19 mouse cellular contexts compared by ENCODE assay signal in genomic region chr9:49665361-49665760, GRCm38 (mm10).
A peak's percentile ranks its signal among the peaks of the same experiment; 100 is the strongest.
DNase-seq lines count a peak whose midpoint lies in the region; ATAC-seq and TF ChIP-seq lines count a peak whose summit lies in the region.
"Had no signal": no experiment of that assay in that cellular context is flagged by ENCODE, and none has a peak within 500 bp of the region (broad histone marks: within the 10 kb centered on the region; RNA-seq: fewer than 3 reads in every experiment).

No protein-coding gene starts in this region.

- 0 out of 2 replicates have a peak, but pooled peaks cover 3% of the 10 kb centered on the region for H3K36me3 ChIP-seq in hindbrain, embryonic 13.5 days
- no peaks in the 10 kb centered on the region for H3K36me3 ChIP-seq in hindbrain, embryonic 16.5 days (ENCODE audit: control insufficient read depth, insufficient read depth, low read length)
- 0 out of 2 replicates have a peak, but pooled peaks cover 9% of the 10 kb centered on the region for H3K36me3 ChIP-seq in midbrain, embryonic 13.5 days
- H3K36me3 ChIP-seq in midbrain, embryonic 14.5 days (ENCODE audit: control insufficient read depth, insufficient read depth, low read length): no peaks in the 10 kb centered on the region; the same call in 1 of the 2 replicates
- no peaks in the 10 kb centered on the region for H3K36me3 ChIP-seq in hindbrain, postnatal 0 days (ENCODE audit: insufficient read depth, low read length)
- H3K36me3 ChIP-seq: limb, embryonic 10.5 days; lung, embryonic 15.5 days had no signal

- DNase-seq in midbrain, embryonic 14.5 days: no peak
- peak; percentile 25 for DNase-seq in hindbrain, postnatal 0 days (ENCODE audit: low spot score)
- peak; percentile 36 for DNase-seq in retina, postnatal 1 day
- no peak for DNase-seq in frontal cortex, postnatal 36 days (ENCODE audit: low spot score in 2 of 2)
- DNase-seq: adrenal gland, adult 8-10 months; cerebellum, postnatal 10 days; gastrocnemius, postnatal 36 days; kidney, adult 2 months; right cerebral cortex, adult 18-20 months had no signal

- peak overlapping the region; percentile 67; the same call in 1 of the 2 replicates for H3K27ac ChIP-seq in hindbrain, embryonic 13.5 days
- no peak overlapping the region; the same call in 1 of the 2 replicates for H3K27ac ChIP-seq in hindbrain, embryonic 16.5 days (ENCODE audit: low read depth, low read length)
- H3K27ac ChIP-seq in midbrain, embryonic 13.5 days: peak overlapping the region; percentile 30; the same call in 1 of the 2 replicates
- H3K27ac ChIP-seq in midbrain, embryonic 14.5 days (replicated peaks; ENCODE audit: low read depth, low read length): no peak overlapping the region
- no peak overlapping the region for H3K27ac ChIP-seq in hindbrain, postnatal 0 days
- H3K27ac ChIP-seq: heart, embryonic 13.5 days; limb, embryonic 10.5 days; lung, embryonic 15.5 days; neural tube, embryonic 12.5 days had no signal

- no peaks in the 10 kb centered on the region for H3K9me3 ChIP-seq in hindbrain, embryonic 13.5 days
- no peaks in the 10 kb centered on the region for H3K9me3 ChIP-seq in hindbrain, embryonic 16.5 days (ENCODE audit: control insufficient read depth, low read length)
- no peaks in the 10 kb centered on the region for H3K9me3 ChIP-seq in midbrain, embryonic 13.5 days
- peaks cover 4% of the 10 kb centered on the region; the same call in 1 of the 2 replicates for H3K9me3 ChIP-seq in midbrain, embryonic 14.5 days (ENCODE audit: control insufficient read depth, low read length)
- no peaks in the 10 kb centered on the region for H3K9me3 ChIP-seq in hindbrain, postnatal 0 days (ENCODE audit: low read length)
- H3K9me3 ChIP-seq: limb, embryonic 10.5 days; lung, embryonic 15.5 days; neural tube, embryonic 12.5 days had no signal

- ATAC-seq in hindbrain, embryonic 13.5 days (ENCODE audit: low FRiP score): 0 out of 2 replicates have a peak, but pooled peaks have one; percentile 17
- ATAC-seq in hindbrain, embryonic 16.5 days: no peak
- ATAC-seq in midbrain, embryonic 13.5 days: no peak
- ATAC-seq in midbrain, embryonic 14.5 days (ENCODE audit: low FRiP score, low TSS enrichment): no peak
- ATAC-seq in hindbrain, postnatal 0 days: no peak
- ATAC-seq: forebrain, embryonic 14.5 days had no signal

- no peak overlapping the region for H3K4me3 ChIP-seq in hindbrain, embryonic 13.5 days
- H3K4me3 ChIP-seq in hindbrain, embryonic 16.5 days (ENCODE audit: low read length): no peak overlapping the region
- no peak overlapping the region for H3K4me3 ChIP-seq in midbrain, embryonic 13.5 days (replicated peaks)
- H3K4me3 ChIP-seq in midbrain, embryonic 14.5 days (replicated peaks; ENCODE audit: low read depth, low read length): no peak overlapping the region
- no peak overlapping the region for H3K4me3 ChIP-seq in hindbrain, postnatal 0 days (ENCODE audit: low read length)
- H3K4me3 ChIP-seq: erythroblast, embryonic 14.5 days; heart, embryonic 13.5 days; limb, embryonic 10.5 days; lung, embryonic 15.5 days; neural tube, embryonic 12.5 days had no signal

- 29% methylated on average over 5 of the region's 5 CpGs for WGBS in hindbrain, embryonic 13.5 days
- WGBS in hindbrain, embryonic 16.5 days: 24% methylated on average over 5 of the region's 5 CpGs
- 70% methylated on average over 5 of the region's 5 CpGs for WGBS in midbrain, embryonic 13.5 days
- WGBS in midbrain, embryonic 14.5 days: 67% methylated on average over 5 of the region's 5 CpGs
- WGBS in hindbrain, postnatal 0 days: 37% methylated on average over 5 of the region's 5 CpGs

- H3K4me2 ChIP-seq in hindbrain, embryonic 13.5 days: no peak overlapping the region
- H3K4me2 ChIP-seq in hindbrain, embryonic 16.5 days (ENCODE audit: low read length): no peak overlapping the region
- no peak overlapping the region for H3K4me2 ChIP-seq in midbrain, embryonic 13.5 days (replicated peaks)
- H3K4me2 ChIP-seq in midbrain, embryonic 14.5 days (ENCODE audit: low read length): no peak overlapping the region
- H3K4me2 ChIP-seq in hindbrain, postnatal 0 days (ENCODE audit: low read depth, low read length): no peak overlapping the region
- H3K4me2 ChIP-seq: heart, embryonic 13.5 days; liver, embryonic 11.5 days; lung, embryonic 15.5 days; neural tube, embryonic 12.5 days had no signal

- H3K27me3 ChIP-seq in hindbrain, embryonic 13.5 days: no peaks in the 10 kb centered on the region
- H3K27me3 ChIP-seq in hindbrain, embryonic 16.5 days (replicated peaks; ENCODE audit: control insufficient read depth, insufficient read depth, low read length): no peaks in the 10 kb centered on the region
- no peaks in the 10 kb centered on the region for H3K27me3 ChIP-seq in midbrain, embryonic 13.5 days
- no peaks in the 10 kb centered on the region for H3K27me3 ChIP-seq in midbrain, embryonic 14.5 days (ENCODE audit: control insufficient read depth, insufficient read depth, low read length)
- no peaks in the 10 kb centered on the region for H3K27me3 ChIP-seq in hindbrain, postnatal 0 days (ENCODE audit: insufficient read depth, low read length)
- H3K27me3 ChIP-seq: heart, embryonic 13.5 days; lung, embryonic 15.5 days; neural tube, embryonic 12.5 days had no signal

- no peak for TF ChIP-seq CTCF in hindbrain, postnatal 0 days (IDR thresholded peaks at IDR 0.05; ENCODE audit: low read depth)

- no peak overlapping the region for H3K9ac ChIP-seq in hindbrain, embryonic 13.5 days
- no peak overlapping the region for H3K9ac ChIP-seq in hindbrain, embryonic 16.5 days (ENCODE audit: low read depth, low read length)
- H3K9ac ChIP-seq in midbrain, embryonic 13.5 days (replicated peaks): no peak overlapping the region
- H3K9ac ChIP-seq in midbrain, embryonic 14.5 days (replicated peaks; ENCODE audit: low read length): no peak overlapping the region
- H3K9ac ChIP-seq in hindbrain, postnatal 0 days (replicated peaks; ENCODE audit: low read length): no peak overlapping the region
- H3K9ac ChIP-seq: heart, embryonic 13.5 days; lung, embryonic 15.5 days; neural tube, embryonic 12.5 days had no signal

- peaks cover 43% of the 10 kb centered on the region for H3K4me1 ChIP-seq in hindbrain, embryonic 13.5 days (replicated peaks)
- peaks cover 10% of the 10 kb centered on the region for H3K4me1 ChIP-seq in hindbrain, embryonic 16.5 days (ENCODE audit: control insufficient read depth, insufficient read depth, low read depth, low read length)
- peaks cover 16% of the 10 kb centered on the region; the same call in 1 of the 2 replicates for H3K4me1 ChIP-seq in midbrain, embryonic 13.5 days (replicated peaks)
- peaks cover 4% of the 10 kb centered on the region; the same call in 1 of the 2 replicates for H3K4me1 ChIP-seq in midbrain, embryonic 14.5 days (ENCODE audit: control insufficient read depth, insufficient read depth, low read length)
- H3K4me1 ChIP-seq in hindbrain, postnatal 0 days (ENCODE audit: insufficient read depth, low read length): peaks cover 16% of the 10 kb centered on the region; the same call in 1 of the 2 replicates
- H3K4me1 ChIP-seq: limb, embryonic 10.5 days had no signal

Comparison
In these comparisons a context has a peak if more than half of its experiments do, and no peak if none do; other contexts are left out.
1. H3K27ac ChIP-seq: peak in hindbrain, embryonic 13.5 days (single experiment) and midbrain, embryonic 13.5 days (single experiment); none in hindbrain, embryonic 16.5 days (single experiment), midbrain, embryonic 14.5 days (single experiment) and hindbrain, postnatal 0 days (single experiment).
2. DNase-seq: peak in hindbrain, postnatal 0 days (single experiment) and retina, postnatal 1 day (single experiment); none in midbrain, embryonic 14.5 days (single experiment) and frontal cortex, postnatal 36 days (0 of 2).